Mouse (Mus musculus) liver, adult 2 months (tissue): ENCODE data around the gene Olfr1434.
"Not testable (repeated sequence)": the region's sequence is repeated elsewhere in the genome, so short reads cannot be mapped to it uniquely, and the experiment has no call there.

Experiments used
- CTCF ChIP-seq: fragments of 200-500 bp; IDR thresholded peaks from 2 replicates; pipeline ENCODE4 v1.5.1; 2011; ENCODE audit warnings: low read depth, low read length, control low read depth
- POLR2A ChIP-seq: fragments of 200-500 bp; IDR thresholded peaks from 2 replicates; pipeline ENCODE4 v1.6.1; 2011; ENCODE audit warnings: low read length, control low read depth; ENCODE audit not compliant: insufficient read depth; ENCODE audit errors: extremely low read depth

GRCm38 (mm10) chr19:12299030-12299429, 19.4 kb downstream of the Olfr1434 start, which contains the start of gene Olfr1436:
- not testable (repeated sequence) for TF ChIP-seq CTCF, POLR2A
